Mouse (Mus musculus): ENCODE measurements at regions not wholly inside any gene's neighbourhood (a gene's known extent, or its start where the extent isn't known, plus 50 kb on each side); places are given as distances from the start of the nearest gene placed in this dataset.

- TF ChIP-seq CTCF (IDR thresholded peaks at IDR 0.05; ENCODE audit: low read depth) = no peak
- no peak for TF ChIP-seq EP300 (IDR thresholded peaks at IDR 0.05; ENCODE audit: low read depth)
Observed at GRCm38 (mm10) chr15:86896974-86897373, 647.1 kb upstream of the Fam19a5 start.

Data from heart, postnatal 0 days (tissue).